Comparison of ENCODE assay signal across 9 mouse cellular contexts in the genomic region with DNA sequence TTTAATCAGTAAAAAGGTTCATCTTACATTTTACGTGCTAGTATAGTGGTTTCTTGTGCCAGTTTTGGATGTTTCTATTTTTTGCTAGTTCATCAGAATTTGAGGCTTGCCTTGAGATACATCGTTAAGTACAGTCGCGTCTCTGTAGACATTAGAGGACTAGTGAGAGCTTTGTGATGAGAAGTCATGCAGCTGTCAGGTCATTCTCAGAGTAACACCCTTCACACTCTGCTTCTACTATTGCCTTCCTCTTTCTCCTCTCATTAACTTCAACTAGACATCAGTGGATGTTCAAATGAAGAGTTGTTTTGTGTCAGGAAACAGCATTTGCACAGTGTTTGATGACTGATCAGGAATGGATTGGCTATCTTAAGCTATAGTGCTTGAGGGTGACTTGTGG. TPM values are rescaled to one million over a fixed set of nuclear protein-coding genes. Genes with fewer than 3 reads are reported as not detected.
DNase-seq lines count a peak whose midpoint lies in the region; ATAC-seq and TF ChIP-seq lines count a peak whose summit lies in the region.
"Had no signal": no experiment of that assay in that cellular context is flagged by ENCODE, and none has a peak within 500 bp of the region (broad histone marks: within the 10 kb centered on the region; RNA-seq: fewer than 3 reads in every experiment).

No protein-coding gene starts in this region.

- 27% methylated on average over 4 of the region's 4 CpGs for WGBS in embryonic facial prominence, embryonic 12.5 days

- peak overlapping the region; percentile 74 for H3K4me2 ChIP-seq in embryonic facial prominence, embryonic 12.5 days (replicated peaks)

- no peak overlapping the region for H3K27ac ChIP-seq in left cerebral cortex, adult 2 months
- H3K27ac ChIP-seq in embryonic facial prominence, embryonic 12.5 days = no peak overlapping the region

- H3K9me3 ChIP-seq in embryonic facial prominence, embryonic 12.5 days = no peaks in the 10 kb centered on the region

- no peak for ATAC-seq in embryonic facial prominence, embryonic 12.5 days (ENCODE audit: insufficient number of reproducible peaks, insufficient read depth, low FRiP score, low TSS enrichment)
- ATAC-seq: activated CD4-positive, CD25-positive, alpha-beta regulatory T cell, adult 4 months had no signal

- H3K27me3 ChIP-seq in embryonic facial prominence, embryonic 12.5 days = no peaks in the 10 kb centered on the region

- no peak for TF ChIP-seq CTCF in left cerebral cortex, adult 2 months (IDR thresholded peaks at IDR 0.05)

- no peak for DNase-seq in left cerebral cortex, adult 2 months (ENCODE audit: extremely low spot score in 1 of 2, low spot score in 2 of 2)
- no peak for DNase-seq in left cerebral cortex, postnatal 14 days (ENCODE audit: low spot score in 2 of 2)
- peak; percentile 44 for DNase-seq in induced T-regulatory cell, adult 2 months (ENCODE audit: low read depth)
- DNase-seq in naive thymus-derived CD4-positive, alpha-beta T cell, adult 2 months (ENCODE audit: low read depth) = peak; percentile 34
- DNase-seq in adrenal gland, adult 18-20 months (ENCODE audit: low spot score in 2 of 2) = no peak
- DNase-seq in adrenal gland, postnatal 14 days = no peak
- no peak for DNase-seq in gastrocnemius, adult 18-20 months (ENCODE audit: low spot score)

- H3K36me3 ChIP-seq in embryonic facial prominence, embryonic 12.5 days = peaks cover 10% of the 10 kb centered on the region; the same call in 1 of the 2 replicates

- H3K9ac ChIP-seq in embryonic facial prominence, embryonic 12.5 days = peak overlapping the region; percentile 36; the same call in 1 of the 2 replicates

- intact Hi-C loops in left cerebral cortex, adult 2 months (cut with DNase I) = no loop called here
- intact Hi-C loops in left cerebral cortex, postnatal 14 days (cut with DNase I) = no loop called here

- peak overlapping the region; percentile 98 for H3K4me3 ChIP-seq in left cerebral cortex, adult 2 months
- H3K4me3 ChIP-seq in embryonic facial prominence, embryonic 12.5 days = peak overlapping the region; percentile 99

- peaks cover 30% of the 10 kb centered on the region for H3K4me1 ChIP-seq in embryonic facial prominence, embryonic 12.5 days

RNA-seq across cellular contexts. Expression of gene Hnrnpr, which starts 1.9 kb away (rescaled TPM):
- total RNA-seq in left cerebral cortex, adult 2 months (2021) = 10 to 100 TPM; 76.4 to 79.1 TPM
- total RNA-seq in left cerebral cortex, postnatal 14 days (2021) = 10 to 100 TPM; 87.8 to 95.1 TPM
- 230 and 253 TPM in 2 replicates for polyA plus RNA-seq in embryonic facial prominence, embryonic 12.5 days (2016; fragmentation: Nextera tagmentation; extraction: Ambion mirVana)
- total RNA-seq in adrenal gland, adult 18-20 months (2021) = 10 to 100 TPM; 52.2 to 64.3 TPM
- total RNA-seq in adrenal gland, postnatal 14 days (2021) = 82.8 and 90.1 TPM in 2 replicates
- 10 to 100 TPM; 21.4 to 27.4 TPM for total RNA-seq in gastrocnemius, adult 18-20 months (2021)

RNA-seq across cellular contexts. Expression of gene Zfp46, which starts 28.1 kb away (rescaled TPM):
- 10 to 100 TPM; 53.5 to 54.9 TPM for total RNA-seq in left cerebral cortex, adult 2 months (2021)
- 10 to 100 TPM; 90.0 to 93.6 TPM for total RNA-seq in left cerebral cortex, postnatal 14 days (2021)
- polyA plus RNA-seq in embryonic facial prominence, embryonic 12.5 days (2016; fragmentation: Nextera tagmentation; extraction: Ambion mirVana) = 28.5 and 28.8 TPM in 2 replicates
- total RNA-seq in adrenal gland, adult 18-20 months (2021) = 10 to 100 TPM; 15.5 to 17.2 TPM
- 27.1 and 28.8 TPM in 2 replicates for total RNA-seq in adrenal gland, postnatal 14 days (2021)
- 10 to 100 TPM; 29.7 to 33.3 TPM for total RNA-seq in gastrocnemius, adult 18-20 months (2021)

Comparison
In these comparisons a context has a peak if more than half of its experiments do, and no peak if none do; other contexts are left out.
1. DNase-seq: peak in induced T-regulatory cell, adult 2 months (single experiment) and naive thymus-derived CD4-positive, alpha-beta T cell, adult 2 months (single experiment); none in left cerebral cortex, adult 2 months (0 of 2), left cerebral cortex, postnatal 14 days (0 of 2), adrenal gland, adult 18-20 months (0 of 2), adrenal gland, postnatal 14 days (single experiment) and gastrocnemius, adult 18-20 months (single experiment).